Mouse (Mus musculus): Measurements from ENCODE around the gene Synj1. TPM values are rescaled to one million over a fixed set of nuclear protein-coding genes. Genes with fewer than 3 reads are reported as not detected.

Gene Synj1
- polyA plus RNA-seq, 1 experiment from 2014 or later: 11.4 TPM

GRCm38 (mm10) chr16:91035866-91036265, 24.8 kb upstream of the Synj1 start:
- Histone ChIP-seq H3K4me2 (no peak overlapping the region), H3K9me3 (no peaks in the 10 kb centered on the region), H3K4me3 (no peak overlapping the region), H3K27ac (replicated peaks) (no peak overlapping the region), H3K36me3 (peaks cover 93% of the 10 kb centered on the region), H3K4me1 (peaks cover under 1% of the 10 kb centered on the region), H3K9ac (no peak overlapping the region), H3K27me3 (replicated peaks) (no peaks in the 10 kb centered on the region)
- ATAC-seq (ENCODE audit: extremely low read depth, insufficient number of reproducible peaks, low FRiP score, low TSS enrichment): no peak
- WGBS: 86% methylated on average over 10 of the region's 10 CpGs

GRCm38 (mm10) chr16:91030751-91031150, 19.6 kb upstream of the Synj1 start:
- Histone ChIP-seq H3K27ac (replicated peaks) (no peak overlapping the region), H3K36me3 (peaks cover 93% of the 10 kb centered on the region), H3K27me3 (replicated peaks) (no peaks in the 10 kb centered on the region), H3K9me3 (no peaks in the 10 kb centered on the region), H3K4me3 (no peak overlapping the region), H3K4me1 (no peaks in the 10 kb centered on the region), H3K4me2 (no peak overlapping the region), H3K9ac (no peak overlapping the region)
- no peak for ATAC-seq (ENCODE audit: extremely low read depth, insufficient number of reproducible peaks, low FRiP score, low TSS enrichment)
- WGBS: 94% methylated on average over 4 of the region's 4 CpGs

- no peak for ATAC-seq (ENCODE audit: extremely low read depth, insufficient number of reproducible peaks, low FRiP score, low TSS enrichment)
Measured at GRCm38 (mm10) chr16:91029901-91030300, 18.8 kb upstream of the Synj1 start.

GRCm38 (mm10) chr16:91029161-91029743, 18.1 kb upstream of the Synj1 start:
- WGBS: 91% methylated on average over 8 of the region's 8 CpGs
- no peak overlapping the region for H3K27ac ChIP-seq (replicated peaks)
- H3K36me3 ChIP-seq: peaks cover 95% of the 10 kb centered on the region
- no peaks in the 10 kb centered on the region for H3K4me1 ChIP-seq
- no peaks in the 10 kb centered on the region for H3K27me3 ChIP-seq (replicated peaks)
- no peak overlapping the region for H3K4me2 ChIP-seq
- H3K9ac ChIP-seq: no peak overlapping the region
- H3K9me3 ChIP-seq: no peaks in the 10 kb centered on the region
- no peak overlapping the region for H3K4me3 ChIP-seq
- ATAC-seq (ENCODE audit: extremely low read depth, insufficient number of reproducible peaks, low FRiP score, low TSS enrichment): no peak

More at GRCm38 (mm10) chr16:91029901-91030300, 18.8 kb upstream of the Synj1 start:
- no peak overlapping the region for H3K9ac ChIP-seq
- 90% methylated on average over 2 of the region's 2 CpGs for WGBS
- no peak overlapping the region for H3K4me2 ChIP-seq
- H3K27ac ChIP-seq (replicated peaks): no peak overlapping the region
- H3K36me3 ChIP-seq: peaks cover 95% of the 10 kb centered on the region
- no peaks in the 10 kb centered on the region for H3K4me1 ChIP-seq
- H3K27me3 ChIP-seq (replicated peaks): no peaks in the 10 kb centered on the region
- no peaks in the 10 kb centered on the region for H3K9me3 ChIP-seq
- no peak overlapping the region for H3K4me3 ChIP-seq

- peaks cover 4% of the 10 kb centered on the region; the same call in 1 of the 2 replicates for H3K9me3 ChIP-seq
- H3K27me3 ChIP-seq (replicated peaks): no peaks in the 10 kb centered on the region
- peaks cover 93% of the 10 kb centered on the region for H3K36me3 ChIP-seq
- no peak overlapping the region for H3K27ac ChIP-seq (replicated peaks)
- no peak for ATAC-seq (ENCODE audit: extremely low read depth, insufficient number of reproducible peaks, low FRiP score, low TSS enrichment)
- no peak overlapping the region for H3K4me3 ChIP-seq
- no peaks in the 10 kb centered on the region for H3K4me1 ChIP-seq
- WGBS: 86% methylated on average over 4 of the region's 4 CpGs
- no peak overlapping the region for H3K4me2 ChIP-seq
- no peak overlapping the region for H3K9ac ChIP-seq
Measured at GRCm38 (mm10) chr16:91026290-91026689, 15.2 kb upstream of the Synj1 start.

GRCm38 (mm10) chr16:91023384-91023783, 12.3 kb upstream of the Synj1 start:
- ATAC-seq (ENCODE audit: extremely low read depth, insufficient number of reproducible peaks, low FRiP score, low TSS enrichment): no peak
- 70% methylated on average over 1 of the region's 1 CpGs for WGBS
- no peaks in the 10 kb centered on the region for H3K27me3 ChIP-seq (replicated peaks)
- peaks cover 97% of the 10 kb centered on the region for H3K36me3 ChIP-seq
- H3K4me2 ChIP-seq: no peak overlapping the region
- H3K4me1 ChIP-seq: no peaks in the 10 kb centered on the region
- H3K4me3 ChIP-seq: no peak overlapping the region
- H3K9me3 ChIP-seq: peaks cover 4% of the 10 kb centered on the region; the same call in 1 of the 2 replicates
- H3K9ac ChIP-seq: no peak overlapping the region
- H3K27ac ChIP-seq (replicated peaks): no peak overlapping the region

- no peak for ATAC-seq (ENCODE audit: extremely low read depth, insufficient number of reproducible peaks, low FRiP score, low TSS enrichment)
- Histone ChIP-seq H3K27me3 (replicated peaks) (no peaks in the 10 kb centered on the region), H3K36me3 (peaks cover 93% of the 10 kb centered on the region), H3K9ac (no peak overlapping the region), H3K4me1 (no peaks in the 10 kb centered on the region), H3K27ac (replicated peaks) (no peak overlapping the region), H3K9me3 (peaks cover 4% of the 10 kb centered on the region; the same call in 1 of the 2 replicates), H3K4me3 (no peak overlapping the region), H3K4me2 (no peak overlapping the region)
- WGBS: 88% methylated on average over 10 of the region's 10 CpGs
Measured at GRCm38 (mm10) chr16:91020842-91021483, 9.9 kb upstream of the Synj1 start.

GRCm38 (mm10) chr16:91019476-91019875, 8.4 kb upstream of the Synj1 start:
- Histone ChIP-seq H3K9me3 (peaks cover 4% of the 10 kb centered on the region; the same call in 1 of the 2 replicates), H3K36me3 (peaks cover 91% of the 10 kb centered on the region), H3K27ac (replicated peaks) (no peak overlapping the region), H3K4me2 (no peak overlapping the region), H3K4me3 (no peak overlapping the region), H3K27me3 (replicated peaks) (no peaks in the 10 kb centered on the region), H3K9ac (no peak overlapping the region), H3K4me1 (no peaks in the 10 kb centered on the region)
- 85% methylated on average over 4 of the region's 4 CpGs for WGBS
- no peak for ATAC-seq (ENCODE audit: extremely low read depth, insufficient number of reproducible peaks, low FRiP score, low TSS enrichment)

GRCm38 (mm10) chr16:91015761-91016160, 4.7 kb upstream of the Synj1 start:
- 81% methylated on average over 4 of the region's 4 CpGs for WGBS
- no peaks in the 10 kb centered on the region for H3K27me3 ChIP-seq (replicated peaks)

GRCm38 (mm10) chr16:91011847-91012246, 739 bp upstream of the Synj1 start:
- H3K27me3 ChIP-seq (replicated peaks): no peaks in the 10 kb centered on the region
- 37% methylated on average over 3 of the region's 3 CpGs for WGBS
- peak overlapping the region; percentile 90 for H3K27ac ChIP-seq (replicated peaks)
- H3K4me1 ChIP-seq: peaks cover 20% of the 10 kb centered on the region
- ATAC-seq (ENCODE audit: extremely low read depth, insufficient number of reproducible peaks, low FRiP score, low TSS enrichment): no peak
- peaks cover 34% of the 10 kb centered on the region for H3K36me3 ChIP-seq
- peak overlapping the region; percentile 88 for H3K4me3 ChIP-seq
- H3K9me3 ChIP-seq: no peaks in the 10 kb centered on the region
- H3K9ac ChIP-seq: peak overlapping the region; percentile 91
- H3K4me2 ChIP-seq: peak overlapping the region; percentile 91

More at GRCm38 (mm10) chr16:91015761-91016160, 4.7 kb upstream of the Synj1 start:
- Histone ChIP-seq H3K9ac (no peak overlapping the region), H3K27ac (replicated peaks) (no peak overlapping the region), H3K36me3 (peaks cover 67% of the 10 kb centered on the region), H3K4me1 (peaks cover 10% of the 10 kb centered on the region), H3K4me2 (no peak overlapping the region), H3K4me3 (no peak overlapping the region), H3K9me3 (no peaks in the 10 kb centered on the region)
- no peak for ATAC-seq (ENCODE audit: extremely low read depth, insufficient number of reproducible peaks, low FRiP score, low TSS enrichment)

GRCm38 (mm10) chr16:91010581-91011020, 507 bp downstream of the Synj1 start:
- WGBS: under 1% methylated on average over 42 of the region's 42 CpGs
- no peaks in the 10 kb centered on the region for H3K27me3 ChIP-seq (replicated peaks)
- no peaks in the 10 kb centered on the region for H3K9me3 ChIP-seq
- H3K9ac ChIP-seq: peak overlapping the region; percentile 91
- peak overlapping the region; percentile 91 for H3K4me2 ChIP-seq
- H3K27ac ChIP-seq (replicated peaks): peak overlapping the region; percentile 90
- H3K4me1 ChIP-seq: peaks cover 20% of the 10 kb centered on the region
- peak overlapping the region; percentile 88 for H3K4me3 ChIP-seq
- H3K36me3 ChIP-seq: peaks cover 25% of the 10 kb centered on the region
- ATAC-seq (ENCODE audit: extremely low read depth, insufficient number of reproducible peaks, low FRiP score, low TSS enrichment): peak; percentile 38; the same call in 1 of the 2 replicates
